Mouse (Mus musculus) heart, postnatal 10 days (tissue): ENCODE data around the gene Gjd3. TPM values are rescaled to one million over a fixed set of nuclear protein-coding genes. Genes with fewer than 3 reads are reported as not detected.

Experiments used
- DNase-seq, 2 experiments: peaks; one replicate each; pipeline ENCODE4 v3.0.0; 2021
- intact Hi-C: fragments of 180-260 bp; cut with DNase I; formaldehyde crosslinking; loops from one replicate; pipeline ENCODE4 v1.15.1; 2025
- total RNA-seq, 2 experiments: library from RNA; stranded (reverse); gene quantifications; 2 replicates each; pipeline ENCODE4 v1.2.3; 2021

Gene Gjd3
- total RNA-seq, 2 experiments from 2014 or later = 1.3 to 2.0 TPM

DNA sequence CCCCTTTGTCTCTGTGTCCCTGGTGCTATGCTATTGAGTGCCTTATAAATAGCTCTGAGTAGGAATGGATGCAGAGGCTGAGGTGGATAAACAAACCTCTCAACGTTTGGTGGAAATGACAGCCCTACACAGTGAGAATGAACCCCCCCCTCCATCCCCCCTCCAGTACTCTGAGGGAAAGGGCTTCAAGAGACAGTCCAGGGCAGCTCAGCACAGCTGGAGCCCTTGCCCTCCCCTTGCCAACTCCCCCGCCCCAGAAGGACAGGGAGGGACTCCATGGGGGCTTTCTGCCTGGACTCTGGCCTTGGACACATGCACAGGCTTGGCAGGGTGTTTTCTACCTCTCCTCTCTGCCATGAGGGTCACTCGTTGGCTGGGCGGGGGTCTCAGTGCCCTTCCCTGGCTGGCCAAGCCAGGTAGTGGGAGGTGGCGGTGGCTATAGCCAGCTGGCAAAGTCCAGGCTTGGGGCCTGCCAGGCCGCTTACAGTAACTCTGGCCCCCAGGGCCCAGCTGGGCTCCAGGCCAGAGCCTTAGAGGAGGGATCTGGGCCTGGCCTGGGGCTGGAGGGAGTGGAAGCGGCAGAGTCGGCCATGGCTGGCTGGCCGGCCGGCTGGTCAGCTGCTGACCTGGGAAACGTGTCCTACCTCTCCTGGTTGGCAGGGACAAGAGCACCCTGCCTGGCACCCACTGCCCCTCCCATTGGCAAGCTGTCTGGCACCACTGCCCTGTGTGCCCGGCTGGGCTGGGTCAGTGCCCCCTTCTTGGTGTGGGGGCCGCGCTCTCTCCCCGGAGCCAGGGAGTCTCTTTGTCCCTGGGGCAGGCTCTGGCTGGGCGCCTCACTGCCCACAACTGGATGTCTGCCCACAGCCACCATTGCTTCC lies 31.6 kb downstream of the Gjd3 start:
- intact Hi-C loops = no loop called here
- peak; percentile 96 to 97 for DNase-seq

DNA sequence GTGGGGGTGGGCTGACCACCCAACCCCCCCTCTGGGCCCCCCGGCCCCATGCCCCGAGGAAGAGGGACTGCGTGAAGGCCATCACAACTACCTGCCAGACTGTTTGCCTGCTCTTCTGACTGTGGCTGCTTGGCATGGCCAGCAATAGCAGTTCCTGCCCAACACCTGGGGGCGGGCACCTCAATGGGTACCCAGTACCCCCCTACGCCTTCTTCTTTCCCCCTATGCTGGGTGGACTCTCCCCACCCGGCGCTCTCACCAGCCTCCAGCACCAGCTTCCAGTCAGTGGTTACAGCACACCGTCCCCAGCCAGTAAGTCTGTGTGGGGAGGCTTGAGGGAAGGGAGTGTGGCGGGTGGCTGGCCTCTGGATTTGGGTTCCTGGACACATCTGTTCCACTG lies 32.3 kb downstream of the Gjd3 start:
- peak in 1 of 2 experiments; percentile 32 for DNase-seq
- intact Hi-C loops = no loop called here

- intact Hi-C loops = no loop called here
- peak; percentile 72 to 74 for DNase-seq
Observed at GRCm38 (mm10) chr11:98949958-98950460, 32.8 kb downstream of the Gjd3 start.

DNA sequence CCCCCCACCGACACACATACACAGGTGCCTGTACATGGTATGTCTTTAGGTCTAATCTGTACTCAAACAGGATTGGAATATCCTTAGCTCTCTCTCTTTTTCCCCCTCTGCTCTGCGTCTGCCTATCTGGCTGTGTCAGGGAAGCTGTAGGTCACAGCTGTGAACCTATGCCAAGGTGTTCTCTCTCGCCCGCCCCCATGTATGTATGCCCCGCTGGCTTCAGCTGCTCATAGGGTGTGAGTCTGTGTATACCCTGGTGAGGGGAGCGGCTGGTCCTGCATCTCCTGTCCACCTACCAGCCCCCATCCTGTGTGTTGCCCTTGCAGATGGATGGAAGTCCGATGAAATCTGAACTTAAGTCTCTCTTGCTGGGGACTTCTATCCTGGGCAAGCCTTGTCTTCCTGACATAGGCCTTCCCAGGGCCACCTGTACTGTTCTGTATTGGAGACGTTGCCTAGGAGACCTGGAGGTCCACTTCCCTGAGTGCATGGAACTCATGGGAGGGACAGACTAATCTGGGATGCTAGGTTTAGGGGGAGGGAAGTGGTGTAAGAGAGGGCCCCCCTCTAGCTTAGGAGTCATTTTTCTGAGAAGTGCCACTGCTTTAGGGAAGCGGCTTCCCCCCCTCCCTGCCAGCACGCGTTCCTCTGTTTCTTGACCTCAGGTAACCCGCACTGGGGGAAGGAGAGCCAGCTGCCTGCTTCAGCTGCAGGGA lies 33.4 kb downstream of the Gjd3 start:
- intact Hi-C loops = no loop called here
- DNase-seq = no peak

- intact Hi-C loops = no loop called here
- peak in 1 of 2 experiments; percentile 35 for DNase-seq
Observed at GRCm38 (mm10) chr11:98947969-98948569, 34.7 kb downstream of the Gjd3 start.

DNA sequence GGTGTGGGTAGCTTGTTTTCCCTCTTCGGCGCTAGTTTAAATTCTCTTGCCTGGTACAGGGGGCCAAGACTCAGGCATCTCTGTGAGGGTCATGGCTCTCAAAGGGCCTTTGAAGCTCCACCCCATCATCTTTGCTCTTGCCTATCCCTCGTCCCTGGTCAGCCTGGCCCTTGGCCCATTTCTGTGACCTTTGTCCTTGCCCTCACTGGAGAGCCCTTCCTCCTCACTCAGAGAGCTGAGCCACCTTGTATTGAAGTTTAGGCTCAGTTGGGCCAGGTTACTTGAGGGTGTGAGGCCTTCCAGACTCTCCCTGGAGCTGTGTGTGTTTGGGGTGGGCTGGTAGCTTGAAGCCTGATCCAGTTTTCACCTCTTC lies 37.2 kb downstream of the Gjd3 start:
- no peak for DNase-seq

GRCm38 (mm10) chr11:98944897-98945604 lies 37.8 kb downstream of the Gjd3 start:
- DNase-seq = peak in 1 of 2 experiments; percentile 4

More for the DNA sequence above, 37.2 kb downstream of the Gjd3 start:
- intact Hi-C loops = no loop called here

GRCm38 (mm10) chr11:98943741-98944461 lies 38.9 kb downstream of the Gjd3 start:
- intact Hi-C loops = no loop called here
- DNase-seq = peak; percentile 61 to 72

More at GRCm38 (mm10) chr11:98944897-98945604, 37.8 kb downstream of the Gjd3 start:
- intact Hi-C loops = no loop called here

DNA sequence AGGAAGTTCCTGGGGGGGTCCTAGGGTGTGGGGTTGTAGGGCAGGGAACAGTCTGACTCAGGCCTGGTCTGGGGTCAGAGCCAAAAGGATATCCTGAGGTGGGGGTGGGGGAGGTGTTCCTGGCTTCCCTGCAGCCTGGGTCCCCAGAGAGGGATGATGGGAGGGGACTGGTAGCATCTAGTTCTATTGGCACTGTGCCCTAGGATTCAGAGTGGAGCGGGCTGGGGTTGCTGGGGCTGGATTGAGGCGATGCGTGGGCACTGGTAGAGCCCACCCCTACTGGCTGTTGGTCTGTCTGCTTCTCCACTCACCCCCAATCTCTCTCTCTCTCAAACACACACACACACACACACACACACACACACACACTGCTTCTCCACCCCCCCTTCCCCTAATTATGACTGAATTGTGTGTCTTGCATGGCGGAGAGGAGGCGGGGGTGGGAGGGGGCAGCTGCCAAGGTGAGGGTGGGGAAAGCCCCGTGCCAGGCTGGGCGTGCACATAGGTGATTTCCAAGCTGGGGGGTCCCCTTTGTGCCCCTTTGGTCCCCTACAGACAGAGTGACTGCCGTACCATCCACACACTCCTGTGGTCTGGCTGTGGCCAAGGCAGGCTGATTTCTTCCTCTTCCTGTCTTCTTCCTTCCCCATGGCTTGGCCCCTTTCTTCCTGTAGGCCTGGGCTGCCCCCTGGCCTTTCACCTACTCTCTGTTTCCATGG lies 39.7 kb downstream of the Gjd3 start:
- intact Hi-C loops = no loop called here
- peak; percentile 83 to 86 for DNase-seq

DNA sequence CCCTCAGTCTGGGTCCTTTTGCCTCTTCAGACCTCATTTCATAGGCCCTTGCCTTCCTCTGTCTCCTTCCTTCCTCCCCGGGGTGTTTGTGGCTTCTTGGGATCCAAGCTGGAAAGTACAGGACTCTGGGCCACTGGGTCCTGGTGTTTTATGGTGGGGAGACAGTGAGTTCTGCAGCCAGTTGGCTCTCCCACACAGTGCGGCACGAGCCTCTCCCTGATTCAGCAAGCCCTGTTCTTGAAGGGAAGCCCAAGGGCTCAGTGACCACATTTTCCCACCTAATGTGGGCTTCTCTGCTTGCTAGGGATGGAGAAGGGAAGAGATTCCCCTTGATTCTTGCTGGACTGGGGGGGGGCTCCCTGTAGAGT lies 40.3 kb downstream of the Gjd3 start:
- DNase-seq = no peak
- intact Hi-C loops = no loop called here

DNA sequence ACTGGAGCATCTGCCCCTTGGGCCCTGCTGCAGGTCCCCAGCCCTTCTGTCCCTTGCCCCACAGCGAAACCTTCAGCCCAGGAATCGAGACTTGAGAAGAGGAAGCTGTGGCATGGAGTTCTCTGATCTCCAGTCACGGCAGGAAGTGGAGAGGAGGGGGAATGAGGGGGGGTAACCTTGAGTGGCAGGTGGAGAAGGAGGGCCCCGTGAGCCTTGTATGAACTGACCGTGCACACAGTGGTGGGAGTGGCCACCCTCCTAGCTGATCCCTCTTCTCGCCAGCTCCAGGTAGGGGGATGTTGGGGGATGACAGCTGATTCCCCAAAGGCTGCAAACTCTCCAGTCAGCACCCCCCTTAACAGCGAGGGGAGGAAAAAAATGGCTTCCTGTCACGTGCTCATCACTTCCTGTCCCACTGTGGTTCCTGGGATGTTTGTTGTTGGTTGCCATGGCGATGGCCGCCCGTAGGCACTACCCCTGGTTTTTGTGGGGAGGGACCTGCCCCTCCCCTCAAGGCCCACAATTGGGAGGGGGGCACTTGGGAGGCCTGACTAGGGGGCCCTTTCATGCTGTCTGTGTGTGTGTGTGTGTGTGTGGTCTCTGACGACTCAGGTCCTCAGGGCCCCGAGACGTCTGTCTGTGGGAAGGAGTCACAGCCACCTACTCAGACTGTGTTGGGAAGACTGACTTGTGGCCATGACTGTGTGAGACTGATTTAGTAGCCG lies 40.8 kb downstream of the Gjd3 start:
- DNase-seq = peak; percentile 91 to 95
- intact Hi-C loops = loop anchor here (2.0 kb wide), 1 partner anchor 13 kb away; no protein-coding TSS in a partner anchor

- intact Hi-C loops = loop anchor here (2.0 kb wide), 1 partner anchor 13 kb away; no protein-coding TSS in a partner anchor
- DNase-seq = peak; percentile 84 to 87
Observed at GRCm38 (mm10) chr11:98941341-98941825, 41.4 kb downstream of the Gjd3 start.

DNA sequence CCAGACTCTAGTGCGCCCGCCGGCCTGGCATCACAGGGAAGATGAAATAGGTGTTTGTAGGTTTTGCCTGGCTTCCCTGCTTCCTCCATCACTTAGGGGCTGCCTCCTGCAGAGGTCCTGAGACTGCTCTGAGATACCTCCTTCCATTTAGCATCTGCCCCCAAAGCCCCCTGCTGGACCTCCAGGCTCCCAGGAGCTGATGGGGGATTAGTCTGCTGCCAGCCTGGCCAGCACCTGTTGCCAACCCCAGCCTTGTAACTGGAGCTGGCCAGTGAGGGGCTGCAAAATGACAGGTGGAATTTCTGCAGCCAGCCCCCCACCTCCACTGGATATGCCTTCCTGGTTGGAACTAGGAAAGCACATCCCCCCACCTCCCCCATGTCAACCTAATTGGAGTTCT lies 42.0 kb downstream of the Gjd3 start:
- intact Hi-C loops = loop anchor here (2.0 kb wide), 1 partner anchor 14 kb away; no protein-coding TSS in a partner anchor
- DNase-seq = peak; percentile 32 to 41

DNA sequence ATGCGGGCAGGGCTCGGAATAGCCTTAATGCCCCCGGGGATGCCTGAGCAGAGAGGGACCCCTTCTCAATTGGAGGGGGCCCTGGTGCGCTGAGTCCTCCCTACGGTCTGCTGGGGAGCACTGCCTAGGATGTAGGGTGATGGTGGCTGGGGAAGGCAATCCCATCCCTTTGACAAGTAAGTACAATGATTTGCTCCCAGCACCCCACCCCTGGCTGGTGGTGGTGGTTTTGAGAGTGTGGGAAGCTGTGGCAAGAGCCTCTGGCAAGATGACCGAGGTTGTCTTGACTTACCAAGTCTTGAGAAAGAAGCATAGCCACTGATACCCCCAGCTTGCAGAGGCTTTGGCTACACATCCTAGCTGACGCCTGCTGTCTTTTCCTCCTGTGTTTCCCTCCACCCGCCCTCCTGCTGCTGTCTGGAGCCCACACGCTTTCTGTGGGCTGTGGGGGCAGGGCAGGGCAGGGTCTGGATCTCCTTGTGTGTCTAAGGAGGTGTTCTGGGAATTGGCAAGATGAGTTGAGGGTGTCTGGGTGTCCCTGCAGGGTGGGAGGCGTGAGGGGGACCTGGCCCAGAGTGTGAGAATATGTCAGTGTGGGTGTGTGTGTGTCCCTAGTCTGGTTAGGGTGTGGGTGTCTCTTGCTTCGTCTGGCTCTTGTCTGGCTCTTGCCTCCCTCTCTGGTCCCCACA lies 42.7 kb downstream of the Gjd3 start:
- DNase-seq = peak; percentile 49 to 53
- intact Hi-C loops = loop anchor here (2.0 kb wide), 1 partner anchor 15 kb away; no protein-coding TSS in a partner anchor

- intact Hi-C loops = no loop called here
Observed at GRCm38 (mm10) chr11:98939084-98939952, 43.5 kb downstream of the Gjd3 start.

DNA sequence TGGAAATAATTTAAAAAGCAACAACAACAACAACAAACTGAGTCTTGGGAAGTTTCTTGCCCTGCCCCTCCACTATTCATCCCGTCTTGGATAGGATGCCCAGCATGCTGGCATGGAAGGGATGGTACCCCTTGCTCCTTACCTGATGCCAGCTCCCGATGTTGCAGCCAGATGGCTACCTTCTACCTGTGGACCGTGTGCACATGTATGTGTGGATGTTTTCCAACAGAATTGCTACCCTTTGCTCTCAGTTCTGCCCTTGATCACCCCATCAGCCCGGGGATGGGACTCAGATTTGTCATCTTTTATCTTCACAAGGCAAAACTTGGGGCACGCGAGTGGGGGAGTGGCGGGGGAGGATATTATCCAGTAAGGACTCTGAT lies 44.1 kb downstream of the Gjd3 start:
- intact Hi-C loops = no loop called here
- DNase-seq = no peak

More at GRCm38 (mm10) chr11:98939084-98939952, 43.5 kb downstream of the Gjd3 start:
- no peak for DNase-seq
